Mouse (Mus musculus) brain, embryonic 18.5 days (tissue): ENCODE measurements at regions not wholly inside any gene's neighbourhood (a gene's known extent, or its start where the extent isn't known, plus 50 kb on each side); places are given as distances from the start of the nearest gene placed in this dataset.

Experiments
- DNase-seq: peaks from one replicate; pipeline ENCODE4 v3.0.0-alpha.2; 2012; ENCODE audit warnings: low read depth, low spot score

- DNase-seq, result no peak
Measured at GRCm38 (mm10) chr13:44180384-44180783, 395.8 kb downstream of the Cd83 start.

- no peak for DNase-seq
Measured at GRCm38 (mm10) chr13:44182544-44183191, 398.1 kb downstream of the Cd83 start.

- DNase-seq, result no peak
Measured at GRCm38 (mm10) chr13:44195365-44195764, 410.8 kb downstream of the Cd83 start.

- DNase-seq, result no peak
Measured at GRCm38 (mm10) chr13:44206042-44206441, 421.5 kb downstream of the Cd83 start.

- no peak for DNase-seq
Measured at GRCm38 (mm10) chr13:44206448-44206847, 421.9 kb downstream of the Cd83 start.

- DNase-seq, result no peak
Measured at GRCm38 (mm10) chr13:44207400-44208005, 422.9 kb downstream of the Cd83 start.

- no peak for DNase-seq
Measured at GRCm38 (mm10) chr13:44209036-44209435, 424.5 kb downstream of the Cd83 start.

GRCm38 (mm10) chr13:44210123-44210522 lies 425.5 kb downstream of the Cd83 start:
- DNase-seq, result no peak

GRCm38 (mm10) chr13:44212356-44212755 lies 427.8 kb downstream of the Cd83 start:
- DNase-seq, result no peak

GRCm38 (mm10) chr13:44212936-44213335 lies 428.4 kb downstream of the Cd83 start:
- DNase-seq, result no peak

- no peak for DNase-seq
Measured at GRCm38 (mm10) chr13:44218266-44218665, 433.7 kb downstream of the Cd83 start.

GRCm38 (mm10) chr13:44221721-44222120 lies 437.1 kb downstream of the Cd83 start:
- no peak for DNase-seq

GRCm38 (mm10) chr13:44222335-44222734 lies 437.8 kb downstream of the Cd83 start:
- no peak for DNase-seq

- DNase-seq, result no peak
Measured at GRCm38 (mm10) chr13:44227706-44228459, 443.3 kb downstream of the Cd83 start.

- DNase-seq, result no peak
Measured at GRCm38 (mm10) chr13:44228540-44229135, 444.1 kb downstream of the Cd83 start.

- no peak for DNase-seq
Measured at GRCm38 (mm10) chr13:44229136-44229611, 444.6 kb downstream of the Cd83 start.

- no peak for DNase-seq
Measured at GRCm38 (mm10) chr13:44231403-44231802, 446.8 kb downstream of the Cd83 start.

GRCm38 (mm10) chr13:44231868-44232715 lies 447.5 kb downstream of the Cd83 start:
- DNase-seq, result no peak

GRCm38 (mm10) chr13:44232716-44233051 lies 448.1 kb downstream of the Cd83 start:
- no peak for DNase-seq

GRCm38 (mm10) chr13:44234241-44234640 lies 449.7 kb downstream of the Cd83 start:
- no peak for DNase-seq

- no peak for DNase-seq
Measured at GRCm38 (mm10) chr13:44235236-44235635, 450.7 kb downstream of the Cd83 start.
